Mouse (Mus musculus): ENCODE data around the gene Mlh3.
A peak's percentile ranks its signal among the peaks of the same experiment; 100 is the strongest.
"Not testable (repeated sequence)": the region's sequence is repeated elsewhere in the genome, so short reads cannot be mapped to it uniquely, and the experiment has no call there.

Mlh3 gene

DNA sequence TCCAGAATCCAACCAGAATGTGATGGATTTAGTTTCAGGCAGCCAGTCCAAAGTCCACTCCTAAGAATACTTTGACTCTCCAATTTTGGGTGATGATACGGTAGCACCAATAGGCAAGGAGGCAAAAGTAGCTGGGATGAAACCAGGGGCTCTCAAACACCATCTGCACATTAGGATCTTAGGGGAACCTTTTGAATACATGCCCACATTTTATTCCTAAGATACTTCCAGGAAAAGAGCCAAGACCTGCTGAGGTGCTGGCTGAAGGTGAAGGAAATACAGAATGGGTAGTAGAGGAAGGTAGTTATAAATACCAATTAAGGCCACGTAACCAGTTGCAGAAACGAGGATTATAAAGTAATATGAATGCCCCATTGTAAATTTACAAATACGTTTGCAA, 11.4 kb upstream of the Mlh3 start:
- not testable (repeated sequence) for DNase-seq (ENCODE audit: extremely low read depth, low read depth)

DNA sequence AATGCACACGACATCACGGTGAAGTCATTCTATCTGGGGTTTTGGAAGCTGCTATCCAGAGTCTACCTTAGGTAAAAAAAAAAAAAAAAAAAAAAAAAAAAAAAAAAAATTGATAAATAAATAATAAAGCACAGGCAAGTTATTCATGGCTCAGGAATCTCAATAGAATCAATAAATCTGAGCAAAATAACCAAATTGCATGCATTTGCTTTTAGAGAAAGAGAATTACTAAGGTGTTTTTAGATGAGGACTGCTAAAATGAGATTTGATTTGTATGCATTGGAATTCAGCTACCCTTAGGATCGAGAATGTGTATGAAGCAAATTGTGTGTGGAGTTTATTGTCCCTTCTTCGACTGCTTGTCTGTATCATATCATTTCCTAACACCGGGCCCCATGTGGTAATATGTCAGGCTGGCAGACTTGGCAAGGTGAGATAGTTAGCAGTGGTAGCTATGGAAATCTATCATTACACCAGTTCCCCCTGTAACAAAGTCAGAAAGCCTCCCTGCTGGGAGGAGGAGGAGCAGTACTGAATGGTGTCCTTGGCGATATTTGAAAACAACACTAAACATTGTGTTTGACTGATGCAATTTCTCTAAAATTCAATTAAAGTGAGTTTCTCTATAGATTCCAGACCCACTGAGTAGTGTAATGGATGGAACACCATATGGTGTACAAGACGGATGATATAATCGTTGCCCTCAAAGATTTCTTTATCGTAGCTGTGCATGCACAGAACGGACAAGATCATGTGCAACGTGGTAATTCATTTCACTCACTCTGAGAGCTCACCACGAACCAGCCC, 10.6 kb upstream of the Mlh3 start:
- DNase-seq (ENCODE audit: extremely low read depth, low read depth), result peak; percentile 33

DNA sequence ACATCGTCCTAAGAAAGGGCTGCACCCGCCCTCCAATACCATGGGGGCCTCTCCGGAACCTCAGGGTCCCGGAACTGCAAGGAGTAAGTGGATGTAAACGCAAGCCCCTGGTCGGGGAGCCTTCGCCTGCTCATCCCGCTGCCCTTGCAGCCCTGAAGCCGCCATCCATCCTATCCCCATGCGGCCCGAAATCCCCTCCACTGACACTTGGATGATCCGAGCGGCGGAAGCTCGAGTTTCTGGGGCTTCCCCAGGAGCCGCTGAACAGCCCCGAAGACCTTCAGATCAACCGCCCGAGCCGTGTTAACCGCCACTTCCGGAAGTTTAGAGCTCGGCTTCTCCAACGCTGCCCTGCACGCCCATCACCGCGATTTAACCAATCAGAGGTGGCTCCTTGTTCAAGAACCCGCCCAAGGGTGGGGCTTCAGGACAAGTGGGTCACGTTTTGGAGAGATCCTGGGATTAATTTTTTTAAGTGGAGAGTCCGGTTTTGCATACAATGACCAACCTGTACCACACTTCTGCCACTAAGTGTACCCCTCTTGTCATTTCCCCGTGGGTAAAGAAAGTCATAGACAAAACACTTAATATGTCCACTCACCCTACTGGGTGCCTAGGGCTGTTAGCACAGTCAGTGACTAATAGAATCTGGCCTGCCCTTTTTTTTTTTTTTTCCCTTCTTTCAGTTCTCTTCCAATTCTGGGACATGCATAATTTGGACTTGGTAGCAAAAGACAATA, 9.9 kb upstream of the Mlh3 start:
- peak; percentile 91 for DNase-seq (ENCODE audit: extremely low read depth, low read depth)

DNA sequence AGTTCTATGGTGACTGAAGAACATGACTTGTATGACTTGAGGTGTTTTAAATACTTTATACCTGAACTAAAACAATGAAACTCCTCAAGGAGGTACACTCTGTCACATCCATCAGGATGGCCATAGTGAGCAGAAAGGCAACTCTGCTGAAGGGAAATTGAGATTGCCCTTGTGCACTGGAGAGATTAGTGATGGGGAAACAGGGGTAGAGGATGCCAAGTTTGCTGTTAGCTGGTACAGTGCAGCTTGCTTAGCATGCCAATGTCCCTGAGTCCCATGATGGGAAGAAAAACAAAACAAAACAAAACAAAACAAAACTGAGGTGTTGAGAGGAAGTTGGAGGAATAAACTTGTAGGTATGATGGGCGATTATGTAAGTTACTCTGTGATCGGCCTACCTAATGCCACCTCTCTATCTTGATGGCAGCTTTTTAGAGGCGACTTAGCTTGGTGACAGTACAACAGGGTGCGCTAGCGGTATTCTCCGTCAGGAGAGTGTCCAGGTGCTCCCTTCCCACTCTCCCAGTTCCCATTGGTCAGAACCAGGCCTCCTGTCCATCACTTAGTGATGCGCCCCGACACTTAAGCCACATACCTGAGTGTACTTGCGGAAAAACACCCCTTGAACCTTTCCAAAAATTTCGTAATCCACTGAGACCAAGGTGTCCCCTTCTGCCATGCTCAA, 9.1 kb upstream of the Mlh3 start:
- peak; percentile 41 for DNase-seq (ENCODE audit: extremely low read depth, low read depth)

DNA sequence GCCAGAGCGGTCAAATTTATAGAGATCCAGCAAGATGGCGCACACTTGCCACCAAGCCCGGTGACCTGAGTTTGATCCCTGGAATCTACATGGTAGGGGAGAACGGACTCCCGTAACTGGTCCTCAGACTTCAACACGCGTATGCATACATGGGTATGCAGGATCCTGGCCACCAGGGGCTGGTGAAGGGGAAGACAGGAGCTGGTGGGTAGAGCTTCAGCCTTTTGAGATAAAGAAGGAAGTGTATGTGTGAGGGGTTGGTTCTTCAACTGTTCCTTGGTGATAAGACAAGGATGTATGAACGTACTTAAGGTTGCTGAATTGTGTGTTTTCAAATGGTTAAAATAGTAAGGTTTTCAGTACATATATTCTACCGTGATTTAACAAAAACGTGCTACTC, 8.5 kb upstream of the Mlh3 start:
- peak; percentile 82 for DNase-seq (ENCODE audit: extremely low read depth, low read depth)

DNA sequence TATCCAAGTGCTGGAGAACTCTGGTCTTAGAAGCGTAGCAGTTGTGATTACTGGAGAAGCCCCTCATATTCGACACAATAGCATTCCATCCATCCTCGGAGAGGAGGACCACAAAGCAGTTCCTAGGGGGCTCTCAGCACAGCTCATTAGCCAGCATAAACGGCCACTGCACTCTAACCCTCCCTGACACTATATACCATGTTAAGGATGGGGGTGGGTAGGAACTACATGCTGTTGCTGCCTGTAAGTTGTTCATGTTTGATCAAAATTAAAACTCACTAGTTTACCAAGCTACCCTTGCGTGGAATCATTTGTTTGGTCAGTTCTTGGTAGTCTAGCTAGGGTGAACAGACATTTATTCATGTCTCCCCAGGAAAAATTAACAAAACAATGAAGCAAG, 5.9 kb upstream of the Mlh3 start:
- no peak for DNase-seq (ENCODE audit: extremely low read depth, low read depth)

DNA sequence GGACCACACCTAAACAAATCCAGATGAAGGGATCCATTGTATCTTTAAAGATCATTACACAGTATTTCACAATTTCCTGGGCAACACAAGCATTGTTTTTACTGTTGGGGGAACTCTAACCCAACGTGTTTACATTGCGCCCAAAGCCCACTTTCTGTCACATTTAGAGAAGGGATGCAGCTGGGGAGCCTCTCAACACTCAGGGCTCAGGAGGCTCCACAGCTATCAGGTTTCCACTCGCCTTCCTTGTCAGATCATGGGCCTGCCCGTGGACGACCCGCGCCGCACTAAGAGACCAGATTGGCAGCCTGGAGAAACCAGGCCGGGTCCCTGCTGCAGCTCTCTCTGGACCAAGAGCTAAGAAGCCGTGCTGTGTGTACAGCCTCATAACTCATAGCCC, 3.1 kb upstream of the Mlh3 start:
- DNase-seq (ENCODE audit: extremely low read depth, low read depth), result no peak

DNA sequence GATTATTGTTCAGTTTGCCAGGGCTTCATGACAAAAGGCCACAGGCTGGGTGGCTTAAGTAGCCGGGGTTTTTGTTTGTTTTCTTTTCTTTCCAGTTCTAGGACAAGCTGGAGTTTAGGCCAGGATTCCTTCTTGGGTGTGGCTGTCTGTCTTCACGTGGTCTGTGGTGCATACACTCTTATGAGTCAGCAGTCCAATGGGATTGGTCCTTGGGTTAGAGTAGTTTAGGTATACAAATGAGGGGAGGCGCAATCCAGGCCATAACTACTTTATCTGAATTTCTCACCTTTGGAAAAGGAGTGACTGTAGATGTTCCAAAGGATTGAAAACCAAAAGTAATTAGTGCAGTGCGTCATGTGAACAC, 1.4 kb upstream of the Mlh3 start:
- no peak for DNase-seq (ENCODE audit: extremely low read depth, low read depth)

DNA sequence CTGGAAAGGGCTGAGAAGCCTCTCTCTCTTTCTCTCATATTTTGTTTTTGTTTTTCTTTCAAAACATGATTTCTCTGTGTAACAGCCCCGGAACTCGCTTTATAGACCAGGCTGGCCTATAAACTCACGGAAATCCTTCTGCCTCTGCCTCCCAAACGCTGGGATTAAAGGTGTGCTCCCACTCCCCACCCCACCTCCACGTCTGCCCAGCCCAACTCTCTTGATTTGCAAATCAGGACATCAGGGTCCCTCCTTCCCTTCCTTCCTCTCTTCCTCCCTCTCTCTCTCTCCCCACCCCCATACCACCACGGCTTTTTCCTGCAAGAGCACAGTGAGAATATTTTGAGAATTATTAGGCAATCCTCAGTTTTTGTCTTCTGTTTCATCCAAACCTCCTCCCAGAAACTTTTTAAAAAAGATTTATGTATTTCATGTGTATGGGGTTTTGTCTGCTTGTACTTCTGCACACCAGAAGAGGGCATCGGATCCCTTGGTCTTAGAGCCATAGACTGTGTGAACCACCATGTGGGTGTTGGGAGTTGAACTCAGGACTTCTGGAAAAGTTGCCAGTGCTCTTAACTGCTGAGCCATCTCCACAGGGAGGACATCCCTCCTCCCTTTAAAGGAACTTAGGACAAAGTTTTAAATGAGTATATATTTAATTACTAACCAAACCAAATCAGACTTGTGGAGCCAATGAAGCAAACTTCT, 888 bp upstream of the Mlh3 start:
- DNase-seq (ENCODE audit: extremely low read depth, low read depth), result no peak

DNA sequence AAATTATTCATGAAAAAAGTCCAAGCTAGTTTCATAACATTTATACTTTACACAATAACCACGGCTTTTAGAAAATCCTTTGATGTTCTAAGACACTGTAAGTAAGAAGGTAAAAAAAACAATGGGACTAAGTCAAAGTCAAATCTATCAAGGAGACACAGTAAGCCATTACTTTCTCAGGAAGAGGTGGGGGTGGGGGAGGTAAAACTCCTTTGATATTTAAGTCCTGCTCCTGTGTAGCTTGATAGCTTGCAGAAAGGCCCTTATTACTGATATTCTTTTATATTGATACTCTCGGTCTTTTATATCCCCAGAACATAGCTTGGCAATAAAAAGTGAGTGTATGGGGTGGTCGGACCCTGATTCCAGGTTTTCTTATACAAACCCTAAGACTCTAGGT, 578 bp downstream of the Mlh3 start:
- DNase-seq (ENCODE audit: extremely low read depth, low read depth), result no peak

DNA sequence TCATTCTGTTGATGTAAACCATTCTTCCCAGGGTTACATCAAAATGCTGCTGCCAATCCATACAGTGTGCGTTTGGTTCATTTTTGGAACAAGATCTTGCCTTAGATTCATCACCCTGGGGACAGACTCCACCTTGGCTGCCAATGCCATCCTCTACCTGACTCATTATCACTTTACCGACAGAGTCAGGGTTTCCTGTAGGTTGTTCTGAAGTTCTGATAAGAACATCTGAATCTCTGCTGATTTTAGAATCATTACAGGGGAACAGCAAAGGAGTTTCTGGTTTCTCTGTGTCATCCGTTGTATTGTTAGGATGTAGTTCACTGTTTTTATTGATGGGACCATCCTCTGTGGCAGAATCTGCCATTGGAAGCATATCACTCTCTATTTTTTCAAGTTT, 4.2 kb downstream of the Mlh3 start:
- DNase-seq (ENCODE audit: extremely low read depth, low read depth), result no peak

DNA sequence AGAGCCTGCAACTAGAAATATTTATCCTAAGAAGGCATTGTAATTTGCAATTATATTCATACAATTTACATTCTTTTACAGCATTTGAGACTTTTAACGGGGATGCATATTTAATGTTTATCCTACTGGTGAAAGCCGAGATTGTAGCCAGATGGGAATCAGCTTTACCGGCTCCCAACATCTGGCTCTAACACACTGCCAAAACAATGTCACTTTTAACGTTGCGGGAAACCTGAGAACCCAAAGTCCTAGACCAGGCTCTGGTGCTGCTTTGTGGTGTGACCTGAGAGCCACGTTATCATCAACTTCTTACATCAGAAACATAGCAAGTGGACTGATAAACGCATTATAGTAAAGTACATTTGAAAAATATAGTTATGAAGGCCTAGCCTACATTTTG, 5.5 kb downstream of the Mlh3 start:
- no peak for DNase-seq (ENCODE audit: extremely low read depth, low read depth)

DNA sequence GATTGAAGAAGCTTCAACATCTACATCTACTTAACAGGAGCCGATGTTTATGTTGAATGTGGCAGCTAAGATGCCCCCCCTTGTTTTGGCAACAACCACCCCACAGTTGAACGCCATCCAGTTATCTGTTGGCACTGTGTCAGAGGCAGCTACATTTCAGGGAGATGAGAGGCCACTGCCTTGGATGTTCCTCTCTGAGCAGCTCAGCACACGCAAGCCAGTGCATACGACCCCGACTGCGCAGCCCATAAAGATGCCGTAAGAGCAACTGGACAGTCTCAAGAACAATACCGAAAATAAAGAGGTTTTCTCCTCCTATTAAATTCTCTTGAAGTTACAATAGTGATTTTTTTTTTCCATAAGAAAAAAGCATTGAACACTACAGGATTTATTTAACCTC, 5.9 kb downstream of the Mlh3 start:
- no peak for DNase-seq (ENCODE audit: extremely low read depth, low read depth)

DNA sequence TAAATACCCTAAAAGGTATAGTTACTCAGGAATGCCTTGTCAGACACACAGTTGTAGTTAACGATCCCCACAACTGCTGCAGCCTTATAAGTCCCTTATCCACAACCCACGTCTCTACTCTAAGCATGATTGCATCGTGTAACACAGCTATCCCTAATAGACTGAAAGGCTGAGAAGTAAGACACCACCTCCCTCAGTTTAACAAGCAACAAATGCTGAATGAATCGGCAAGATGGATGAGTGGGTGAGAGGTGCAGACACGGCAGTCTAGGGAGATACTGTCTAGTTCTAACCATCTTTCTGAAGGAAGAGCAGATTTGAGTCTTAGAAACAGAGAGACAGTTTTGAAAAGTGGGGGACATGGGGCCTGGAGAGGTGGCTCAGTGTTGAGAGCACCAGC, 7.2 kb downstream of the Mlh3 start:
- no peak for DNase-seq (ENCODE audit: extremely low read depth, low read depth)

DNA sequence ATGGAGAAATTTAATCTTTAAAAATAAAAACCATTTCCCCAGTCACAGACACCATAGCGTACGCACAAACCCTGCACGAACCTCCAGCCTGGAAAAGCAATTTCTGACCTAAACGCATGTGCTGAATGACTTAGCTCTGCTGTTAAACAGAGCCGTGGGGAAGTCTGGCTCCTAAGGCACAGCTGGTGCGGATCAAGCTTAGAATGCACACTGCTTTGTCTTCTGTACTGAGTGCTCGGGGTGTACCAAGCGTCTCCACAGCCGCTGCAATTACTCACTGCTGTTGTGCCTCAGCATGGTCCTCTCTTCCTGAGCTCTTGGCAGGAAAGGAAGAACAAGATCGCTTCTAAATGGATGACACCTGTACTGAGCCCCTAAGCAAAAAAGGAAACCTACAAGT, 7.9 kb downstream of the Mlh3 start:
- no peak for DNase-seq (ENCODE audit: extremely low read depth, low read depth)

DNA sequence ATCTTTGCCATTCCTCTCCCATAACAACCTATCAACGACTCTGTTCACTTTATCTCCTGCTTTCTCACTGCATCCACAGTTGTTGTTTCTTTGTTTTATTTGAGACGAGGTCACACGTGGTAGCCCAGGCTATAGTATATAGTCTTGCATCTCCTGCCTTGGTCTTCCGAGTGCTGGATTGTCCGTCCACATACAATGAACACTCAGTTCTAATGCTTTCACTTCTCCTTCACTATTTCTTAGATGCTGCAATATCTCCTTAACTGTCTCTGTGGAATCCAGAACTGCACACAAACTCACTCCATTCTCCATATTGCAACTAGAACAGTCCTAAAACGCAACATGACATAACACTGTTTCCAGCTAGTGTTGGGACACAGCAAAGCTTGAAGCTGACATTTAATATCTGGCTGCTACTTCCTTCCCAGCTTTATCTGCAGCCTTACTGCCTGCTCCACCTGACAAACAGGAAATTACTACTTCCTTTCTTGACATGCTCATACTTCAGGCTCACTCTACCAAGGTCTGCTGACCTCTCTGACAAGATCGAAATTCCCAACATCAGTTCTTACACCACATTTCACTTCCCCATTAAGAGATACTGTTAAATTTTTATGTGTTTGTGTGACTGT, 13.3 kb downstream of the Mlh3 start:
- DNase-seq (ENCODE audit: extremely low read depth, low read depth), result peak; percentile 73

DNA sequence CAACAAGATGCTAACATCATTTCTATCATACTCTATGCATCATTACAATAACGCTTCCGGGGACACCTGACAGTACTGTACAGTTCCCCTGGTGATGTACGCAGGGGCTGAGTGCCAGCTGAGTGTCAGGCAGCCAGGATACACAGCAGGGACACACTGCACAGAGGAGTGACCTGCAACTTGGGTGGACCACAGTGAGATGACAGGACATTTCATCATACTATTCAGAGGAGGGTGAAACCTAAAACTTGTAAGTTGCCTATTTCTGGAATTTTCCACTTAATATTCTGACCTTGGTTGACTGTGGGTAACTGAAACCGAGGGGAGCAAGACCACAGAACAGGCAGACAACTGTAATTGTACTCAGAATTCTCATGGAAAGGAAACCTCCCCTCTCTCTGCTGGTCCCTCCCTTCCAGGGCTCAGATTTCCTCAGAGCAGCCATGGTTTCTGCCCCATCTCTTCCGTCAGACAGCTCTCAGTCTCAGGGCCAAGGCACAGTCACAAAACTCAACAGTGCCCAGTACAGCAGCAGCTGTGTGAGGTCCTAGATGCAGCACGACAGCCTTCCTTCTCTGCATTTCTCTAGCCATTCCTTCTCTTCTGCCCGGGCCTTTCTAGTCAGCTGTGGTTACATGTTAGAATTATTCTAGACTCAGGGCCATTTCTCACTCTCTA, 14.2 kb downstream of the Mlh3 start:
- DNase-seq (ENCODE audit: extremely low read depth, low read depth), result no peak

DNA sequence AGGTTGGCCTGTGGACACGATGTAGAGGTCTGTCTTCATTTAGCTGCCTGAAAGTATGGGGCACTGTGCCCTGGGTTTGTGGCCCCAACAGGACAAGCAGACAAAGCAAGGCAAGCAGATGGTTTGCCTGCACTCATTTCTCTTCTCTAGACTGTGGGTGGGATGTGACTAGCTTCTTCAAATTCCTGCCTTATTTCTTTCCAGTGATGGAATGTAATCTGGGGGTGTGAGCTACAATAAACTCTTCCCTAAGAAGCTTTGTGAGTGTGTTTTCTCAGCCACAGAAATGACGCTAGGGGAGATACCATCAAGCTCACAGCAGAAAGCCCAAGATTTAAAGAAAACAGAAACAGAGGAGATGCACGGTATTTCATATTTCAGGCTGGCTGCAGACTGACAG, 18.3 kb downstream of the Mlh3 start:
- DNase-seq (ENCODE audit: extremely low read depth, low read depth), result no peak

DNA sequence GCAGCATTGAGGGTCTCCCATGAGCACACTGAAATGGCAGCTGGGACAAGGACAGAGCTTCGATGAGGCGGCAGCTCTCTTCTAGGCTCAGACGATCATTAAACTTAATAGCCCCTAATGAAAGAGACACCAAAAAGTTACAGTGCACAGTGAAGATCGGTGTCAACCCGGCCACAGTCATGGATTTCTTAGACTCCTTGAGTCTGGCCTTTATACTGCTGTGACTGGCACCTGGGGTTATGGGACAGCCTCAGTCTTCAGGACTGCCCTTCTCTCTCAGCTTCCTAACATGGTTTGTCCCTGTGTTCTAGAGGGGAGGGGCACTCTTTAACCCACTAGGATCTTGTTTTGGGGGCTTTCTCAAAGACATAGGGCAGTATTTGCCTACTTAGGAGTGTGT, 32.8 kb downstream of the Mlh3 start:
- DNase-seq (ENCODE audit: extremely low read depth, low read depth), result no peak

DNA sequence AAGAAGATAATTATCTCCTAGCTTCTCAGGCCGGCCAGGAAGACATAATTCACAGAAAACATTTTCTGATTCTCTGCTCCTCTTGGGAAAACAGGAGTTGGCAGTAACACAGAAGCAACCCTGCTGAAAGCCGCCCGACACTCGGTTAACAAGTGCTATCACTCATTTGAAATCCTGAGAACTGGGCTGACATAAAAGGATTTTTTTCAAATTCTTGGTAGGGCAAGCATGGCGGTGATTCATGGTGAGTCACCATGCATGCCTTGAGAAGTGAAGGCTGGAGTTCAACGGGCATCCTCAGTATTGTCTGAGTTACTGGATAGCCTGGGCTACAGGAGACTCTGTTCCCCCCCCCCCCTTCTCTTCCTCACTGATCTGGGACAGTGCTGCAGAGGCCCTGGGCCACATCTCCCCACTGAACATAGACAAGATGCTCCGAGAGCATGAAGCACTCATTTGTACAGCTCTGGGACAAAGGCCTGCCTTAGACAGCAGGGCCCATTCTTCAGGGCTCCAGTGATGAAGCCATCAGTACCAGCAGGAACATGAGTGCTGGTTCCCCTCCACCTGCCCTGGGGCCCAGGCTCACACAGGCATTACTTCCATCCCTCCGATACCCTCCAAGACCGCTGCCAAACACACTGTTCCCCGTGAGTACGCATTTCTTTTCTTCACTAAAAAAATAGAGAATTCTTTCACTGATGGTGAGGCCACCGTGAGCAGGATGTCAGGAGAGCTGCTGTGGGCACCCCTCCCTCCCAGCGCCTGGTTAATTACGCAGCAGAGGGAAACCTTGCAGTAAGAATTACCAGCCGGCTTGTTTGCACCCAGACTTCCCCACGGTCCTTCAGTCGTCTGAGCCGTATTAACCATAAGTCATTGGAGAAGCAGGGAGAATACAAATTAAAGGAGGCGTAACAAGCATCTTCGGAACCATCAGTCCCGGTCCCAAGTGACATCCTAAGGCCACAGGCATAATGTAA, 36.7 kb downstream of the Mlh3 start:
- DNase-seq (ENCODE audit: extremely low read depth, low read depth), result no peak
